Mouse (Mus musculus) granulocyte monocyte progenitor cell, adult 5-6 weeks (primary cell): ENCODE measurements around the gene Rnf145. TPM values are rescaled to one million over a fixed set of nuclear protein-coding genes. Genes with fewer than 3 reads are reported as not detected.

Experiments
- ATAC-seq: replicated peaks from 2 replicates; pipeline ENCODE4 v1.8.0; 2016; ENCODE audit warnings: mild to moderate bottlenecking, moderate TSS enrichment, inconsistent platforms; ENCODE audit not compliant: poor library complexity, severe bottlenecking
- total RNA-seq, 2 experiments: library from RNA; stranded (forward) in 1 of 2; stranded (reverse) in 1 of 2; fragments of 200-712, 200-1000 nt in 1 of 2; fragments of >200 nt in 1 of 2; fragmentation: Nextera tagmentation in 1 of 2; gene quantifications; 2 replicates each; pipeline ENCODE4 v1.2.3; 2014 to 2017

Rnf145 gene
- total RNA-seq, 2 experiments from 2014 or later = 18.2 to 18.9 TPM

- ATAC-seq = no peak
Measured at GRCm38 (mm10) chr11:44508876-44509275, 9.9 kb upstream of the Rnf145 start.

GRCm38 (mm10) chr11:44509906-44510305 is 8.9 kb upstream of the Rnf145 start:
- ATAC-seq = no peak

- ATAC-seq = no peak
Measured at GRCm38 (mm10) chr11:44510371-44510770, 8.4 kb upstream of the Rnf145 start.

GRCm38 (mm10) chr11:44512044-44513025 is 6.4 kb upstream of the Rnf145 start:
- no peak for ATAC-seq

GRCm38 (mm10) chr11:44513026-44513422 is 5.7 kb upstream of the Rnf145 start:
- ATAC-seq = no peak

- no peak for ATAC-seq
Measured at GRCm38 (mm10) chr11:44514666-44515065, 4.1 kb upstream of the Rnf145 start.

- no peak for ATAC-seq
Measured at GRCm38 (mm10) chr11:44516362-44516761, 2.4 kb upstream of the Rnf145 start.

GRCm38 (mm10) chr11:44517561-44518280 is 1.0 kb upstream of the Rnf145 start:
- no peak for ATAC-seq

- no peak for ATAC-seq
Measured at GRCm38 (mm10) chr11:44519096-44519949, 559 bp downstream of the Rnf145 start.

- ATAC-seq = peak; percentile 63
Measured at GRCm38 (mm10) chr11:44519950-44520761, 1.4 kb downstream of the Rnf145 start.

GRCm38 (mm10) chr11:44522594-44522993 is 3.8 kb downstream of the Rnf145 start:
- no peak for ATAC-seq

- ATAC-seq = no peak
Measured at GRCm38 (mm10) chr11:44525765-44526164, 7.0 kb downstream of the Rnf145 start.

GRCm38 (mm10) chr11:44526654-44527263 is 8.0 kb downstream of the Rnf145 start:
- ATAC-seq = no peak

- no peak for ATAC-seq
Measured at GRCm38 (mm10) chr11:44528560-44529199, 9.9 kb downstream of the Rnf145 start.

- peak; percentile 100 for ATAC-seq
Measured at GRCm38 (mm10) chr11:44529200-44529599, 10.4 kb downstream of the Rnf145 start.

- ATAC-seq = no peak
Measured at GRCm38 (mm10) chr11:44529716-44530115, 11.0 kb downstream of the Rnf145 start.

GRCm38 (mm10) chr11:44530382-44530781 is 11.6 kb downstream of the Rnf145 start:
- no peak for ATAC-seq

- ATAC-seq = no peak
Measured at GRCm38 (mm10) chr11:44530867-44531266, 12.1 kb downstream of the Rnf145 start.

GRCm38 (mm10) chr11:44531617-44532016 is 12.9 kb downstream of the Rnf145 start:
- no peak for ATAC-seq
